Mouse (Mus musculus) embryonic facial prominence, embryonic 10.5 days (tissue): ENCODE measurements at regions not wholly inside any gene's neighbourhood (a gene's known extent, or its start where the extent isn't known, plus 50 kb on each side); places are given as distances from the start of the nearest gene placed in this dataset.

Experiments used
- DNase-seq: peaks from one replicate; pipeline ENCODE4 v3.0.0-alpha.2; 2017; ENCODE audit warnings: low spot score
- H3K27ac ChIP-seq: fragments of 300-500 bp; sonication (generic); replicated peaks from 2 replicates; pipeline ENCODE4 v1.5.1; 2016; ENCODE audit warnings: mild to moderate bottlenecking
- H3K27me3 ChIP-seq: fragments of 300-500 bp; sonication (generic); replicated peaks from 2 replicates; pipeline ENCODE4 v1.6.1; 2016; ENCODE audit warnings: low read depth, mild to moderate bottlenecking; ENCODE audit not compliant: poor library complexity, severe bottlenecking
- H3K36me3 ChIP-seq: fragments of 300-500 bp; sonication (generic); replicated peaks from 2 replicates; pipeline ENCODE4 v1.6.1; 2016; ENCODE audit warnings: mild to moderate bottlenecking, moderate library complexity
- H3K4me1 ChIP-seq: fragments of 300-500 bp; sonication (generic); 2 replicates; pipeline ENCODE4 v1.6.1; 2016
- H3K4me3 ChIP-seq: fragments of 300-500 bp; sonication (generic); 2 replicates; pipeline ENCODE4 v1.5.1; 2016; ENCODE audit warnings: mild to moderate bottlenecking, moderate library complexity
- H3K9me3 ChIP-seq: fragments of 300-500 bp; sonication (generic); 2 replicates; pipeline ENCODE4 v1.6.1; 2016; ENCODE audit warnings: mild to moderate bottlenecking
- WGBS: fragments of 180-500 bp; shearing (Covaris S2); methylation state at CpG from one replicate; pipeline ENCODE4 v1.1.7; 2016; 5-methylcytosine and 5-hydroxymethylcytosine counted together

DNA sequence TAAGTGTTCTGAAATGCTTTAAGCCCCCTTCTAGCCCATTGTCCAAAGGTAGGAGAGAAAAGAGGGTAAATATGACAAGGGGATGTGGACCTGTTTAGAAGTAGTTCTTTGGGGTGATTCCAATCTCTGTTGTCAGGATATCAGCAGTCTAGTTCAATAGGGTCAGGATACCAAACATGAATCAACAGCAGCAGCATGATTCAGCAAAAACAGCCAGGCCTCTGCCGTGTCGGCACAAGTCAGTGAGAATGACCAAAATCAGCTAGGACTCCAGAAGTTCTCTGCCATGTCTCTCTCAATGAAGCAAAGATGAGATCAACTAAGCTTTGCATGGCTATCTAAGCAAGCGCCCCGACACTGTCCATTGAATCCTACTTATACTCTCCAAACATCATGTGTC lies 97.5 kb upstream of the Peli1 start:
- DNase-seq, result no peak
- 95% methylated on average over 4 of the region's 4 CpGs for WGBS
- no peaks in the 10 kb centered on the region for H3K4me1 ChIP-seq

DNA sequence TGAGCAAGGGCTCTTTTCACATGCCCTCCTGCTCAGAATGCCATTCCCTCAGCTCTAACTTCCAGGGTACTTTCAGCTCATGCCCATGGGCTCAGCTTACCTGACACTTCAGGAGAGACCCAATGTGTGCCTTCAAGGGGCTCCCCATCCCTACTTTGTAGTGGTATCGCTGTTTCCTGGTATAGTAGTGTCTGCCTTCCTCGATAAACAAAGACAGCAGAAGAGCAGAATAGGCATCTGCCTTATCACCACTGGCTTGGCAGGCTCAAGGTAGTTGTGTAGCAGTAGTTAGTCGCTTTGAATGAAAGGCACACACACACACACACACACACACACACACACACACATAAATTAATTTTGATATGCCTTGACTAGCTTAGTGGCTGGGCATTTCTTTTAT lies 89.7 kb upstream of the Peli1 start:
- no peak overlapping the region for H3K4me3 ChIP-seq
- H3K36me3 ChIP-seq, result no peaks in the 10 kb centered on the region
- H3K27ac ChIP-seq, result no peak overlapping the region
- DNase-seq, result no peak
- H3K27me3 ChIP-seq, result no peaks in the 10 kb centered on the region
- H3K4me1 ChIP-seq, result no peaks in the 10 kb centered on the region
- no peaks in the 10 kb centered on the region for H3K9me3 ChIP-seq
- 82% methylated on average over 3 of the region's 3 CpGs for WGBS

More for the DNA sequence above, 97.5 kb upstream of the Peli1 start:
- no peak overlapping the region for H3K4me3 ChIP-seq
- H3K27me3 ChIP-seq, result no peaks in the 10 kb centered on the region
- H3K36me3 ChIP-seq, result no peaks in the 10 kb centered on the region
- H3K27ac ChIP-seq, result no peak overlapping the region
- no peaks in the 10 kb centered on the region for H3K9me3 ChIP-seq

DNA sequence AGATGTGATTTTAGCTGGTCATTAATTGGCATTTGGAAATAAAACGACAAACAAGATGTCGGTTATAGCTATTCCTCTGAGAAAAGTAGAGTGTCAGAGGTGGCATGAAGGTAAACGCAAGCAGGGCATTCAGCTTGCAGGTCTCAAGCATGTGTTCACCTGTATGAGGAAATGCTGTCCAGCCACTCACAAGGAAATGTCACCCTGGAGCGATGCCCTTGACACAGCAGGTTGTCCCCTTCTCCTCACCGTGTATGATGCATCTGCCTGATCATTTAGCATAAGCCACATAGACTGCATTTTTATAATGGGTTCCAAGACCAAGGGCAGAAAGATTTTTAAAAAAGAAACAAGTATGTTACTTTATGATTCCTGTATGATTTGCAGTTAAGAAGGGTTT lies 83.9 kb upstream of the Peli1 start:
- Histone ChIP-seq H3K27ac (no peak overlapping the region), H3K9me3 (no peaks in the 10 kb centered on the region), H3K36me3 (no peaks in the 10 kb centered on the region), H3K27me3 (0 out of 2 replicates have a peak, but pooled peaks cover 3% of the 10 kb centered on the region), H3K4me1 (peaks cover 9% of the 10 kb centered on the region; the same call in 1 of the 2 replicates), H3K4me3 (no peak overlapping the region)
- DNase-seq, result no peak
- WGBS, result 92% methylated on average over 5 of the region's 5 CpGs

DNA sequence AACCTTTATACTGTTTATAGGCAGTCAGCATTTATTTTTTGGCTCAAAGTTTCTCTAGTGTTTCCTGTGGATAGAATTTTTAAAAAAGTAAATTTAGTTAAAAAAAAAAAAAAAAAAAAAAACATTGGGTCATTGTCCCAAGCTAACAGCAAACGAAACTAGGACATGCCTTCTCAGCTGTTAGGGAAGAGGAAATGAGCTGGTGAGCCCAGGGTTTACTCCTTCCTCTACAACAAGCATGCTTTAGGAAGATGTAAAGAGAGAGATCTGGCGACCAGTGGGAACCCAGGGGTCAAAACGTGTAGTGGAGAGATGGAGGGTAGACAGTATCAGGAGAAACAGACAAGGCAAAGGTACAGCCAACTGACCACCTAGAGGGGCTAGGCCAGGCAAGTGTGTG lies 81.6 kb upstream of the Peli1 start:
- Histone ChIP-seq H3K9me3 (no peaks in the 10 kb centered on the region), H3K4me3 (no peak overlapping the region), H3K36me3 (no peaks in the 10 kb centered on the region), H3K27me3 (peaks cover 12% of the 10 kb centered on the region; the same call in 1 of the 2 replicates), H3K27ac (no peak overlapping the region), H3K4me1 (peaks cover 9% of the 10 kb centered on the region; the same call in 1 of the 2 replicates)
- WGBS, result 72% methylated on average over 3 of the region's 3 CpGs
- DNase-seq, result no peak

DNA sequence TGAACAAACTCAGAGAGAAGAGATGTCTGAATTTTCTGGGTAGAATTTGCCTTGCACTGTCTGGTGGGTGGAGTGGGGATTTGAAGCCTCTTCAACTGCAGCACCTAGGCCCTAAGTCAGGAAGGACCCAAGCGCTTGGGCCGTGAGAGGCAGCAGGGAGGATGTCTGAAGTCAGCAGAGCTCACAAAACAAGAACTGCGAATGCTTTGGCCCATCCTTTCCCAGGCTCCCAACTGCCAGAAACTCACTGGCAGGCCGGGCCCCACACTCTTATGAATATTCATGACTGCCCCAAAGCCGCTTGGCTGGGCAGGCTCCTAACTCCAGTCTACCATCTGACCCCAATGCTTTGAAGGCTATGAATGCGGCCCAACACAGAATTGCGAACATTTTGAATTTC lies 80.2 kb upstream of the Peli1 start:
- Histone ChIP-seq H3K27me3 (peaks cover 12% of the 10 kb centered on the region; the same call in 1 of the 2 replicates), H3K27ac (no peak overlapping the region; the same call in 1 of the 2 replicates), H3K4me1 (peaks cover 9% of the 10 kb centered on the region; the same call in 1 of the 2 replicates), H3K9me3 (no peaks in the 10 kb centered on the region), H3K4me3 (no peak overlapping the region), H3K36me3 (no peaks in the 10 kb centered on the region)
- DNase-seq, result peak; percentile 19
- WGBS, result 33% methylated on average over 7 of the region's 7 CpGs

DNA sequence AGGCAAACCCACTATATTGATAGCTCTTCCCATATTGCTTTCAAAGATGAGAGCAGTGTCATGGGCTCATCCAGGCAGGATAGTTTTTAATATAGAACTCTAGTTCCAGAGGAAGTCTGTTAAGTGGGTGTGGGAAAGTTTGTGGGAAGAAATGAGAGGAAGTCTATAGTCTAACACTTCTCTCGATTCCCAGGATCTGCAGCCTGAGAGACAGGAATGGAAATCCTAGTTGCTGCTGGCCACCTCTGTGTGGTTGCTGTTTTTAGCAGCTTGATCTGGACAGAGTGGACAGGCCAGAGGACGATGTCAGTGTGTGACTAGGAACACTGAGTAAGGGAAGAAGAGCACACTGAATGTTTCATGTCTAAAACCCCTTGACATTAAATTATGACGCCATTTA lies 76.8 kb upstream of the Peli1 start:
- H3K9me3 ChIP-seq, result no peaks in the 10 kb centered on the region
- H3K4me1 ChIP-seq, result peaks cover 18% of the 10 kb centered on the region
- no peak overlapping the region for H3K27ac ChIP-seq
- no peak for DNase-seq
- peaks cover 18% of the 10 kb centered on the region for H3K27me3 ChIP-seq
- 76% methylated on average over 3 of the region's 3 CpGs for WGBS
- H3K4me3 ChIP-seq, result no peak overlapping the region
- no peaks in the 10 kb centered on the region for H3K36me3 ChIP-seq

DNA sequence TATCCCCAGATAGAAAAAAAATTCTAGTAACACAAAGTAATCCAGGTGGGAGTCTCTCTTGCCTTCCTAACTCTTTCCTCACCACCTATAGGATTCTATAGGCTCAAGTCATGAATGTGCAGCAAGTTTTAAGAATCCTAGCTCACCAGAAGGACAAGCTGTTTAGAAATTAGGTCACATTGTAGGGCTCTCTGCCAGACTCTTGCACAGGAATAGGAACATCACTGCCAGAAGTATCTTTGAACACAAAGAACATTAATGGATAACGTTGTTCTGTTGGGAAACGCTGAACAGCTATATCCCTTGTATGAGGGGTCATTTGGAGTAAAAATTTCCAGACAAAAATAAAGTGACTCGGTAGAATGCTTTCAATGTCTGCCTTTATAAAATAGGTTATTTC lies 75.6 kb upstream of the Peli1 start:
- WGBS, result 93% methylated on average over 3 of the region's 3 CpGs
- Histone ChIP-seq H3K4me3 (no peak overlapping the region), H3K4me1 (peaks cover 17% of the 10 kb centered on the region), H3K27me3 (peaks cover 18% of the 10 kb centered on the region), H3K9me3 (no peaks in the 10 kb centered on the region), H3K36me3 (no peaks in the 10 kb centered on the region), H3K27ac (no peak overlapping the region)
- no peak for DNase-seq

DNA sequence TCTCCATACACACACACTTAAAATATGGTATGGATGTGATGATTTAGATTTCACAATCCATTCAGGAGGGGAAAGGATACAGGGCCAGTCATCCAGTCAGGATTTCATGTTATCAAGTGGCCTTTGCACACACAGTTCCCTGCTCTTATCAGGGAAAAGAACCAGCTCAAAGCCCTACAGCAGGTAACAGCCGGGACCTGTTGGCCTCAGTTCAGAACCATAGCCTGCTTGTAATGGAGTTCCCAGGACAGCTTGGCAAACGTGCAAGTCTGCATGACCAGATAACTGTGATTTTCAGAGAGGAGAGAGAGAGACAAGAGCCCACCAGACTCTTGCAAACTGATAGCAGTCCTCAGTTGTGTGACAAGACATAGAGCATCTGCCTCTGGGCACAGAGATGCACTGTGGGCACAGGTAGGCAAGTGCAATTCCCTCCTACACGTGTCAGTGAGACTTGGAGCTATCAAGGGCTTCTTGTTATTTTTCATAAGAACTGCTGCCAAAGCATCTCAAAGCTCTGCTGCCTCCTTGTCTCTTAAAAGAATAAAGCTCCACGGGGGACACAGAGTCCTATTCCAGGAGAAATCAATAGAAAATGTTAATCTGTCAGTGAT lies 74.9 kb upstream of the Peli1 start:
- no peaks in the 10 kb centered on the region for H3K36me3 ChIP-seq
- DNase-seq, result no peak
- peaks cover 10% of the 10 kb centered on the region for H3K4me1 ChIP-seq
- H3K27ac ChIP-seq, result no peak overlapping the region
- no peaks in the 10 kb centered on the region for H3K9me3 ChIP-seq
- peaks cover 17% of the 10 kb centered on the region for H3K27me3 ChIP-seq
- no peak overlapping the region for H3K4me3 ChIP-seq
- WGBS, result 46% methylated on average over 4 of the region's 4 CpGs

DNA sequence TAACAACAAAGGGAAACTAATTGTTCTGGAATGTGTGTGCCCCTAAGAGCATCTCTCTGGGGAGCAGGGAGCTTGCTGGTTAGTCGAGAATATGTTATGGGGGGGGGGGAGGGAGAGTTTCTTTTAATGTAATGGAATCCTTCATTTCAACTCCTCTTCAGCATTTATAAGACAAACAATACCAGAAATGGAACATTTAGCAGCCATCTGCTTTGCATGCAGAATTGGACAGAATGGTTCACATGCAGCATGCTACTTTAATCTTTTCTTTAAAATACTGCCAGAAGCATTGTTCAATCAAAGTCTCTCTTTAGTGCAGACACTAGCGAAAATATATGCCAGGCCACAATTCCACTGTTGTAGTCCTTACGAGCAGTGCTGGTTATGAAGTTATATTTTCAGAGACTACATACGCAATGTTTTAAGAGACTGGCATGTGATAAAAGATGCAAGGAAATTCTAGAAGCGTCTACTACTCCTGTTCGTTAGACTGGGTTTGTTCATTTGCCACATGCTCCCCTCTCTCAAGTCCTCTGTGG lies 74.2 kb upstream of the Peli1 start:
- peaks cover 9% of the 10 kb centered on the region for H3K4me1 ChIP-seq
- peaks cover 15% of the 10 kb centered on the region for H3K27me3 ChIP-seq
- H3K27ac ChIP-seq, result no peak overlapping the region
- no peaks in the 10 kb centered on the region for H3K36me3 ChIP-seq
- no peak for DNase-seq
- 67% methylated on average over 6 of the region's 6 CpGs for WGBS
- no peaks in the 10 kb centered on the region for H3K9me3 ChIP-seq
- H3K4me3 ChIP-seq, result no peak overlapping the region

DNA sequence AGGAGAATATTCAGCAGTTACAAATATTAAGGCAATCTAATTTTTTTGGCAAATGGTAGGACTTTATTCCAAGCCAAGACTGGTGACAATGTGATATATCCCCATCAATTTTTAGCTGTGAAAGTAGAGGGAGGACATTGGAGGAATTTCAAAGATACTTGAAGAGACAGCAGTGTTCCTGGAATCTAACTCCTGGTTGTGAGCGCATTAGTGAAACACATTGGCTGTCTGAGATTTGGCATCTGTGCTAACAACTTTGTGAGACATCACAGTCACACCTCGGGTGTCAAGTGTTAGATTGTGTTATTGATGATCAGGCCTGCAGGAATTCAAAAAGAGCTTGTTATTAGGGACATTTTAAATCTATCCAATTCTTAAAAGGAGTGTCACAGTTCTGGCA lies 71.3 kb upstream of the Peli1 start:
- Histone ChIP-seq H3K9me3 (no peaks in the 10 kb centered on the region), H3K36me3 (no peaks in the 10 kb centered on the region), H3K27me3 (peaks cover 6% of the 10 kb centered on the region; the same call in 1 of the 2 replicates), H3K27ac (no peak overlapping the region), H3K4me1 (peaks cover 9% of the 10 kb centered on the region), H3K4me3 (no peak overlapping the region)
- 86% methylated on average over 2 of the region's 2 CpGs for WGBS
- no peak for DNase-seq

DNA sequence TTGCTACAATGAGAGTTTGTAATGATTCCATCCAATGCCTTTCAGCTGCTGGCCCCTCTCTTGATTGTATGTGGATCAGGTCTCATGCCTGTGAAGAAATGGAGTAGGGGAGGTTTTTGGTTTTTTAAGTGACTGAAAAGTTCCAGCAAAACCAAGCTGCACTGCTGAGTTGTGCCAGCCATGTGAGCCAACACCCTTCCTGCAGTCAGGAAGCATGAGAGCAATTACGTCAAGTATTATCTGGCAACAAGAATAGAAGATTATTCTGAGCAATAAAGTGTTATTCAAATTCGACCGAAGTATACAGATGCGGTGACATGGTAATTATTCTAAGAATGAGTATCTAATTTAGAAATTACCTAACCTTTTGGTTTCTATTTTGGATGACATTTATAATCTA lies 67.0 kb upstream of the Peli1 start:
- Histone ChIP-seq H3K4me1 (no peaks in the 10 kb centered on the region), H3K36me3 (no peaks in the 10 kb centered on the region), H3K4me3 (no peak overlapping the region), H3K27ac (no peak overlapping the region), H3K27me3 (no peaks in the 10 kb centered on the region), H3K9me3 (no peaks in the 10 kb centered on the region)
- no peak for DNase-seq
- WGBS, result 90% methylated on average over 4 of the region's 4 CpGs

DNA sequence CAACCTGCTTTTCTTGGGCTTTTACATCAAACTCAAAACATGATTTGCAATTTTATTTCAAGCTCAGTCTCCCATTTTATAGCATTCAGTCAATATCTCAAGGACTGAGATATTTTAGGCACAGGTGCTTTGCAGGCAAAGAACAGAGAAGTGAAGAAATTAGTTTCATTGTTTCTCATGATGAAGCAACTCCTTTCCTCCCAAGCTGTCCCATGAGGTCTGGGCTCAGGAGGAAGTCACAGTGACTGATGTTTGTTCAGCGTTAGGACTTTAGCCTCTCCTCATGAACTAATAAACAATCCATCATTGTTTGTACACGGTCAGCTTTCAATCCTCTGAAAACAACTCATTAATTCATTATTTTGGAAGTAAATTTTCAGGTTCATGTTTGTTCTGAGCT lies 66.6 kb upstream of the Peli1 start:
- DNase-seq, result no peak
- no peaks in the 10 kb centered on the region for H3K9me3 ChIP-seq
- no peak overlapping the region for H3K27ac ChIP-seq
- no peaks in the 10 kb centered on the region for H3K36me3 ChIP-seq
- H3K4me1 ChIP-seq, result no peaks in the 10 kb centered on the region
- WGBS, result 57% methylated on average over 2 of the region's 2 CpGs
- H3K4me3 ChIP-seq, result no peak overlapping the region
- H3K27me3 ChIP-seq, result no peaks in the 10 kb centered on the region

DNA sequence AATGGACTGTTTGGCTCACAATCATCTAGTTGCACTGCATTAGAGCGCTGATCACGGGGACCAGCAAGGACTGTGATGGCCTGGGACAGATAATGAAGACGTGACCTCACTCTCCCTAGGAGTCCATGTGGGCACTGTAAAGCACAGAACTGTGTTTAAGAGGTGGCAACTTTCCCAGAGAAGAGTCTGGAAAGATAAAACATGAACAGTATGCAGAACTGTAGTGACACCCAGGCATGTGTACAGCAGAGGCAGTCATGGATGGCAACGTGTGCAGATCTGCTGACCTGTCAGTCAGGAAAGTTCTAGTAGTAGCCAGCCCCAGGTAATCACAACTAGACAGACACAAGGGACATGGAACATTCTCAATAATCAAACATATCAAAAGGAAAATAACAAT lies 63.8 kb upstream of the Peli1 start:
- H3K4me1 ChIP-seq, result no peaks in the 10 kb centered on the region
- DNase-seq, result no peak
- no peaks in the 10 kb centered on the region for H3K27me3 ChIP-seq
- WGBS, result 91% methylated on average over 4 of the region's 4 CpGs
- H3K9me3 ChIP-seq, result peaks cover 3% of the 10 kb centered on the region; the same call in 1 of the 2 replicates
- no peak overlapping the region for H3K4me3 ChIP-seq
- H3K36me3 ChIP-seq, result no peaks in the 10 kb centered on the region
- H3K27ac ChIP-seq, result no peak overlapping the region
